Mouse (Mus musculus) MEL (cell line): ENCODE data around the gene Fam166a.

Source experiments
- BHLHE40 ChIP-seq: IDR thresholded peaks from 2 replicates; pipeline ENCODE4 v1.6.1; 2012; ENCODE audit warnings: low read depth, mild to moderate bottlenecking, inconsistent platforms, low read length, improper control_type of control experiment, borderline replicate concordance
- CTCF ChIP-seq, 3 experiments: IDR thresholded peaks in 2 of 3; conservative IDR thresholded peaks in 1 of 3; 2 replicates each; pipeline ENCODE4 v1.5.1; 2011 to 2012; ENCODE audit warnings: low read length in 3 of 3, low read depth in 2 of 3, mild to moderate bottlenecking in 2 of 3, improper control_type of control experiment in 1 of 3, inconsistent platforms in 1 of 3, mixed read lengths in 1 of 3, moderate library complexity in 1 of 3; ENCODE audit not compliant: control insufficient read depth in 1 of 3, insufficient read depth in 1 of 3, poor library complexity in 1 of 3, severe bottlenecking in 1 of 3
- NRF1 ChIP-seq: IDR thresholded peaks from 2 replicates; pipeline ENCODE4 v1.6.1; 2014; ENCODE audit warnings: low read depth, mild to moderate bottlenecking, inconsistent platforms, low read length, improper control_type of control experiment, moderate library complexity; ENCODE audit not compliant: poor library complexity, insufficient read depth, severe bottlenecking
- POLR2AphosphoS2 ChIP-seq: IDR thresholded peaks from 2 replicates; pipeline ENCODE4 v1.6.1; 2011; ENCODE audit warnings: low read length, improper control_type of control experiment
- ZC3H11A ChIP-seq: IDR thresholded peaks from 2 replicates; pipeline ENCODE4 v1.6.1; 2012; ENCODE audit warnings: low read depth, mild to moderate bottlenecking, inconsistent platforms, low read length, improper control_type of control experiment

GRCm38 (mm10) chr2:25252331-25252730 is 33.8 kb downstream of the Fam166a start:
- peak; percentile 43; the same call in 1 of the 2 replicates for TF ChIP-seq ZC3H11A
- TF ChIP-seq POLR2AphosphoS2: no peak
- TF ChIP-seq CTCF (IDR thresholded peaks at IDR 0.05 in 2 of 3, conservative IDR thresholded peaks at IDR 0.05 in 1 of 3; ENCODE audit: control insufficient read depth in 1 of 3, insufficient read depth in 1 of 3, low read depth in 2 of 3, low read length in 3 of 3, poor library complexity in 1 of 3, severe bottlenecking in 1 of 3): peak; percentile 49 to 66 (median 50)
- no peak for TF ChIP-seq NRF1
- TF ChIP-seq BHLHE40: no peak
